Mouse (Mus musculus) duodenum, adult 2 months (tissue): ENCODE data around the gene Pglyrp3. TPM values are rescaled to one million over a fixed set of nuclear protein-coding genes. Genes with fewer than 3 reads are reported as not detected.

Experiments used
- polyA plus RNA-seq: library from polyadenylated mRNA; depleted of rRNA; stranded (reverse); fragments of >200 nt; gene quantifications from 2 replicates; pipeline ENCODE4 v1.2.3, GENCODE M21; 2012; ENCODE audit warnings: low replicate concordance; rRNA removed

Pglyrp3 gene
- polyA plus RNA-seq = not detected in 2 replicates

GRCm38 (mm10) chr3:92014283-92014682 lies at the start of gene Pglyrp3:
TSS of gene Pglyrp3 (plus strand) at chr3:92014583.

Other genes with a start within 250 kb of the Pglyrp3 start
- 0.50 TPM in 1 of 2 replicates, not detected in the other for gene Lor, start 68.6 kb downstream of the Pglyrp3 start, polyA plus RNA-seq
- not detected in 2 replicates for gene Prr9, start 109.4 kb downstream of the Pglyrp3 start, polyA plus RNA-seq
- gene Lelp1, start 128.2 kb downstream of the Pglyrp3 start, polyA plus RNA-seq = not detected in 2 replicates
- gene Sprr2a1, start 201.2 kb downstream of the Pglyrp3 start, polyA plus RNA-seq = 34.0 and 52.2 TPM in 2 replicates
- 17,497 and 20,971 TPM in 2 replicates for gene Sprr2a2, start 201.3 kb downstream of the Pglyrp3 start, polyA plus RNA-seq